Mouse (Mus musculus): ENCODE measurements at regions not wholly inside any gene's neighbourhood (a gene's known extent, or its start where the extent isn't known, plus 50 kb on each side); places are given as distances from the start of the nearest gene placed in this dataset.
A peak's percentile ranks its signal among the peaks of the same experiment; 100 is the strongest.

GRCm38 (mm10) chr10:53435181-53435874, 55.6 kb upstream of the Cep85l start:
- DNase-seq (ENCODE audit: low spot score), result peak; percentile 85

- peak; percentile 53 for DNase-seq (ENCODE audit: low spot score)
These were observed 54.8 kb upstream of the Cep85l start for GRCm38 (mm10) chr10:53434376-53435171.

GRCm38 (mm10) chr10:53432794-53433193, 53.0 kb upstream of the Cep85l start:
- DNase-seq (ENCODE audit: low spot score), result no peak

GRCm38 (mm10) chr10:53429539-53430344, 50.0 kb upstream of the Cep85l start:
- DNase-seq (ENCODE audit: low spot score), result no peak
